Mouse (Mus musculus) layer of hippocampus, postnatal 25 days (tissue): ENCODE measurements around the gene Slit3. TPM values are rescaled to one million over a fixed set of nuclear protein-coding genes. Genes with fewer than 3 reads are reported as not detected.

ENCODE experiments used
- DNase-seq, 2 experiments: peaks; one replicate each; pipeline ENCODE4 v3.0.0; 2022; ENCODE audit warnings: mixed read lengths in 2 of 2, low spot score in 1 of 2; ENCODE audit errors: extremely low spot score in 1 of 2
- total RNA-seq, 2 experiments: library from RNA; stranded (reverse); gene quantifications; 2 replicates each; pipeline ENCODE4 v1.2.3; 2021

The Slit3 gene
- total RNA-seq, 2 experiments from 2014 or later, result 86.6 to 115 TPM

GRCm38 (mm10) chr11:35602586-35602985, 481.6 kb downstream of the Slit3 start:
- DNase-seq, result no peak

GRCm38 (mm10) chr11:35603946-35604345, 482.9 kb downstream of the Slit3 start:
- DNase-seq, result no peak

GRCm38 (mm10) chr11:35604848-35605790, 484.1 kb downstream of the Slit3 start:
- no peak for DNase-seq

- DNase-seq, result no peak
Measured at GRCm38 (mm10) chr11:35607191-35607590, 486.2 kb downstream of the Slit3 start.

GRCm38 (mm10) chr11:35608794-35609193, 487.8 kb downstream of the Slit3 start:
- DNase-seq, result no peak

- no peak for DNase-seq
Measured at GRCm38 (mm10) chr11:35612262-35612896, 491.4 kb downstream of the Slit3 start.

GRCm38 (mm10) chr11:35614530-35614929, 493.5 kb downstream of the Slit3 start:
- no peak for DNase-seq

GRCm38 (mm10) chr11:35619421-35619820, 498.4 kb downstream of the Slit3 start:
- DNase-seq, result no peak

GRCm38 (mm10) chr11:35622736-35623135, 501.7 kb downstream of the Slit3 start:
- DNase-seq, result no peak

- DNase-seq, result no peak
Measured at GRCm38 (mm10) chr11:35624515-35625270, 503.7 kb downstream of the Slit3 start.

- DNase-seq, result no peak
Measured at GRCm38 (mm10) chr11:35625576-35625975, 504.6 kb downstream of the Slit3 start.

GRCm38 (mm10) chr11:35626161-35626885, 505.3 kb downstream of the Slit3 start:
- DNase-seq, result no peak

- DNase-seq, result no peak
Measured at GRCm38 (mm10) chr11:35627815-35628214, 506.8 kb downstream of the Slit3 start.

GRCm38 (mm10) chr11:35632262-35632661, 511.2 kb downstream of the Slit3 start:
- DNase-seq, result no peak

- no peak for DNase-seq
Measured at GRCm38 (mm10) chr11:35637102-35637501, 516.1 kb downstream of the Slit3 start.

GRCm38 (mm10) chr11:35638862-35639384, 517.9 kb downstream of the Slit3 start:
- no peak for DNase-seq

- DNase-seq, result no peak
Measured at GRCm38 (mm10) chr11:35639428-35639827, 518.4 kb downstream of the Slit3 start.

- DNase-seq, result no peak
Measured at GRCm38 (mm10) chr11:35651286-35651685, 530.3 kb downstream of the Slit3 start.

GRCm38 (mm10) chr11:35655836-35656235, 534.8 kb downstream of the Slit3 start:
- DNase-seq, result no peak

GRCm38 (mm10) chr11:35657582-35657981, 536.6 kb downstream of the Slit3 start:
- no peak for DNase-seq
